Mouse (Mus musculus) G1E (cell line): Measurements from ENCODE around the gene Dmbx1.

Source experiments
- CTCF ChIP-seq: IDR thresholded peaks from 2 replicates; pipeline ENCODE4 v1.5.1; 2012; ENCODE audit warnings: low read depth, low read length, inconsistent platforms, mixed read lengths
- GATA1 ChIP-seq: IDR thresholded peaks from 2 replicates; pipeline ENCODE4 v1.6.1; 2012; ENCODE audit warnings: borderline replicate concordance, low read length, inconsistent platforms, mixed read lengths
- POLR2AphosphoS5 ChIP-seq: IDR thresholded peaks from 2 replicates; pipeline ENCODE4 v1.6.1; 2012; ENCODE audit warnings: low read depth, low read length, inconsistent platforms; ENCODE audit not compliant: insufficient replicate concordance
- TAL1 ChIP-seq: conservative IDR thresholded peaks from 2 replicates; pipeline ENCODE4 v1.6.1; 2012; ENCODE audit warnings: low read depth, low read length, inconsistent platforms, mixed read lengths

DNA sequence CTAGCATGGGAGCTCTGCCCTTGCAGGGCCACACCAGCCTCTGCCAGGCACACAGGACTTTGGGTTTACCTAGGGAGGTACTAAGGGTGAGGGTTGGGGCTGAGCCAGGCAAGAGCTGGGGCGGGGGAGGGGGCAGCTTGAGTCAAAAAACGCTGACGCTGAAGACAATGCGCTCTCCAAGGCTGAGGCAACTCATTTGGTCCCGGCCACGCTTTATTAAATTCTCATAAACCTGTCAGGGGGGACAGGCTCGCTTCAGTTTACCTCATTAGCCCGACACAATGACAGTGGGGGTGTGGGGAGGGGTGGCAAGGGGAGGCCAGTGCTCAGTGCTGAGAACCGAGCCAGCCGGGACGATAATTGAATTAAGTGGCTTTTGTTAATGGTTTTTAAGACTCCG is 35.4 kb downstream of the Dmbx1 start:
- TF ChIP-seq CTCF: no peak
- TF ChIP-seq GATA1: no peak
- no peak for TF ChIP-seq POLR2AphosphoS5
- TF ChIP-seq TAL1: no peak
